Mouse (Mus musculus): Measurements from ENCODE around the gene Utf1.

The Utf1 gene

DNA sequence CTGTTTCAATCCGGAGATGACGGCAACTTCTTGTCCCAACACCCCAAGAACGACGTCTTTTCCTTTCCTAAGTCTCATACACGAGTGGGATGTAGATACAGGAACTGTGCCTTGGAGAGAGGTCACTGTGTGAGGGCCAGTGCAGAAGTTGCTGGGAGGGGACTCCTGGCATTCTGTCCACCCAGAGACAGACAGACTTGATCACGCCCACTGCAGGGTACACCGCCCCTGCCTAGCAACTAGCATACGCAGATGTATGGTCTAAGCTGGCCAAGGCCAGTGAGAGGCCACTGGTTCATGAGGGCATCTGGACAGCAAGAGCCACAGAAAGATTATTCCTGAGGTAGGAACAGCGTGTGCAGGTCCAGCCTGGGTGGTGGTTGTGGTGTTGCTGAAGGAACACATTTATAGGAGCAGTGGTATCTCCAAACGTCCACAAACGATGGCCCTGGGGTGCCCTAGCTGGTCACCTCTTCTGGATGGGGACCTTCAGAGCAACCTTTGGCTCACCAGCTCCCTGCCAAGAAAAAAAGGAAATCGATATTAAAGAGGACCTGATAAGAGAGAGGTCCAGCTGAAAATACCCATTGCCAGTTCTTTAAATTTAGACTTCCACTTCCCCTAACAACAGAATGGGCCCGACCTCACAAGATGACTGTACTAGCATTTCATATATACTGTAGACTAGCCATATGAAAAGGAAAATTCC is 35.6 kb downstream of the Utf1 start:
- POLR2A ChIA-PET, result interaction anchor here in 3 of 4 experiments (0.6 to 1.3 kb wide), 6 partner anchors 10 to 78 kb away, joined by 3 to 4 read pairs (median 3); partner anchors contain the start of genes Msx3 (in 1 of the 3) and Tubgcp2 (in 1 of the 3)

GRCm38 (mm10) chr7:139980778-139981177 is 37.2 kb downstream of the Utf1 start:
- ChIA-PET CTCF (interaction anchor here in 3 of 4 experiments (0.6 to 1.2 kb wide), 4 partner anchors 11 to 14 kb away, joined by 3 to 6 read pairs (median 3); no protein-coding TSS in a partner anchor), POLR2A (interaction anchor here in 2 of 4 experiments (0.6 to 0.8 kb wide), 3 partner anchors 11 to 66 kb away, joined by 3 to 9 read pairs (median 3); no protein-coding TSS in a partner anchor)

More for the DNA sequence above, 35.6 kb downstream of the Utf1 start:
- CTCF ChIA-PET, result interaction anchor here in 2 of 4 experiments (0.6 to 2.2 kb wide), 4 partner anchors 10 to 866 kb away, joined by 3 to 10 read pairs (median 6); partner anchors contain the start of gene Scgb1c1 (in 1 of the 2)

DNA sequence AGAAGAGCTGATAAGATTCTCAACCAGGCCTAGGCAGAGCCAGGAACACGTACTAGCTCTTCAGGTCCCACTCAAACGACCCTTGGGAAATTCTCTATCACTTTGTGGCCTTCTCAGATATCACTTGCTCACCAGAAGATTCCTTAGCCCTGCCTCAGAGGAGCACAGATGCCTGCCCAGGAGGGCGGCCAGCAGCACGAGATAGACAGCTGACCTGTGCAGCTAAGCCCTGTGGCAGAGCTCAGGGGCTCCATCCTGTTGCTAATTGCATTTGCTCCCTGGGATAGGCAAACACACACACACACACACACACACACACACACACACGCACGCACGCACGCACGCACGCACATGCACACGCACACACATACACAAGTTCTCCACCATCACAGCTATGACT is 38.5 kb downstream of the Utf1 start:
- ChIA-PET POLR2A (interaction anchor here in 3 of 4 experiments (0.6 to 1.4 kb wide), 4 partner anchors 9 to 36 kb away, joined by 3 to 7 read pairs (median 5); no protein-coding TSS in a partner anchor), CTCF (interaction anchor here in 3 of 4 experiments (0.8 to 1.4 kb wide), 5 partner anchors 10 to 14 kb away, joined by 3 to 5 read pairs (median 4); partner anchors contain the start of gene Adam8 (in 1 of the 3))

- POLR2A ChIA-PET, result interaction anchor here in 1 of 4 experiments (1.0 to 1.1 kb wide), 2 partner anchors 11 to 52 kb away, joined by 3 read pairs; partner anchors contain the start of genes Tubgcp2 and Zfp511
- CTCF ChIA-PET, result interaction anchor here in 3 of 4 experiments (0.6 to 3.1 kb wide), 5 partner anchors 10 to 46 kb away, joined by 3 to 13 read pairs (median 3); no protein-coding TSS in a partner anchor
Observed at GRCm38 (mm10) chr7:139984505-139984904, 40.9 kb downstream of the Utf1 start.

DNA sequence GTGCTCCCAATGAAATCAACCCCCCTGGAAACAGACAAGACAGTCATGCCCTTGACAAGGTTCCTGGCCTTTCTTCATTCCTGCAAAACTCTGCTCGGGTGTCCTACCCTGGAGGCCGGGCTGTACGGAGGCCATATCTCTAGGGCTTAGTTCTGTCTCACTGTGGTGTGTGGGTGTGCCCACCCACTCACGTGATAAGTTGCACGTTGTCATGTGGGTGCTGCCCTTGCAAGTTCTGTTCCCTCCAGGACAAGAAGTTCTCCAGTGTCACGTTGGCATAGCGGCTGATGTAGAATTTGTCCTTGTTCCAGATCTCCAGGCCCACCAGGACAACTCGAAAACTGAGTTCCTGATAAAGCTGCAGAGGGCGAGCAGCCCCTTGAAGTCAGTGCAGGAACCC is 44.7 kb downstream of the Utf1 start:
- ChIA-PET CTCF (interaction anchor here in 1 of 4 experiments (1.1 to 1.3 kb wide), 2 partner anchors 18 to 94 kb away, joined by 3 to 5 read pairs; partner anchors contain the start of gene Kndc1), POLR2A (interaction anchor here in 3 of 4 experiments (0.6 to 1.2 kb wide), 3 partner anchors 15 to 70 kb away, joined by 3 to 4 read pairs (median 3); no protein-coding TSS in a partner anchor)

DNA sequence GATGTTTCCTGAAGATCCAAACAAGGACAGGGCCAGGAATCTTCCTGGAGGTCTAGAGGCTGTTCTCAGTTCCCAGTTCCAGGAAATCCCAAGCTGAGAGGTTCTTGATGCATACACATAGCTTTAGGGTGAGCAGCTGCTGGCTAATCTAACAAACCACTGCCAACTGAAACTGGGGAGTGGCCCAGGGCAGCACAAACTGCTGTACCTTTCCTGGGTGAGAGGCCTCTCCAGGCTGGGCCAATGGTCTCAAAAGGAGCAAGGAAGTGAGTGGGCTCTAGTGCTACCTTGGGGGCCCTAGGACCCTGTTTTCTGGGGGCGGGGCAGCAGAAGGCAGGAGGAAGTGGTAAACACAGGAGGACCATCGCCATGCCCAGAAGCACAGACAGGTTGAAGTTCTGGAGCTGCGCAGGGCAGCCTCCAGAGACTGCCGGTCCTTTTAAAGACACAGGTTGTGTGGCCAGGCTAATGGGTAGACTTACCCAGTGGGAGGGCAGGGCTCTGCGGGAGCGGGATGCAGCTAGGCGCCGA is 47.3 kb downstream of the Utf1 start:
- ChIA-PET CTCF (interaction anchor here in 2 of 4 experiments (0.8 to 1.3 kb wide), 2 partner anchors 21 to 375 kb away, joined by 4 read pairs; no protein-coding TSS in a partner anchor), POLR2A (interaction anchor here in 3 of 4 experiments (0.5 to 3.1 kb wide), 7 partner anchors 9 to 619 kb away, joined by 3 to 12 read pairs (median 6); partner anchors contain the start of genes Tubgcp2 (in 1 of the 3) and Zfp511 (in 1 of the 3))

GRCm38 (mm10) chr7:139992406-139992805 is 48.8 kb downstream of the Utf1 start, which contains the start of gene Adam8:
TSS of gene Adam8 (minus strand) at chr7:139992562.
- ChIA-PET CTCF (interaction anchor here in 3 of 4 experiments (0.6 to 3.5 kb wide), 9 partner anchors 10 to 290 kb away, joined by 3 to 51 read pairs (median 3); no protein-coding TSS in a partner anchor), POLR2A (interaction anchor here (0.7 to 3.1 kb wide), 12 partner anchors 14 to 102 kb away, joined by 3 to 12 read pairs (median 4); partner anchors contain the start of genes 6430531B16Rik (in 3 of the 4), Tubgcp2 (in 1 of the 4) and Zfp511 (in 1 of the 4))

- ChIA-PET CTCF (interaction anchor here (0.5 to 3.5 kb wide), 14 partner anchors 9 to 353 kb away, joined by 3 to 51 read pairs (median 9); partner anchors contain the start of gene 6430531B16Rik (in 1 of the 4)), POLR2A (interaction anchor here in 3 of 4 experiments (0.9 to 3.1 kb wide), 12 partner anchors 8 to 804 kb away, joined by 3 to 12 read pairs (median 4); partner anchors contain the start of gene 6430531B16Rik (in 1 of the 3))
Observed at GRCm38 (mm10) chr7:139993532-139993931, 49.9 kb downstream of the Utf1 start.

DNA sequence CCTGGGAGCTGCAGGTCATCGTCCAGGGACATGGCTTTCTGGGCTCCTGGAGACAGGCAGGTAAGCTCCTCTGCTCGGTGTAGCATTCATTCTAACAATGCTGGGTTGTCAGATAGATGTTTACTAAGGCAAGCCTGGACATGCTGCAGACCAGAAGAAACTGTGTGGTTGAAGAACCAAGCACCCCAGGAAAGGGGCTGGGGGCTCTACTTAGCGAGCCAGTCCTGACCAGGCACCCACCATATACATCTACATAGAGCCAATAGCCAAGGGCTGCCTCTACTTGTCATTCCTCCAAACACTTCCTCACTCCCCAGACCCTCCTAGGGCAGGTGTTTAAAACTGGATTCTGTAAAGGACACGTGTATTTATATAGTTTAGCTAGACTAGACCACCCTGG is 50.6 kb downstream of the Utf1 start:
- POLR2A ChIA-PET, result interaction anchor here in 3 of 4 experiments (0.8 to 2.8 kb wide), 19 partner anchors 8 to 404 kb away, joined by 3 to 10 read pairs (median 3); partner anchors contain the start of genes 6430531B16Rik (in 2 of the 3), Tubgcp2 (in 1 of the 3) and Zfp511 (in 1 of the 3)
- CTCF ChIA-PET, result interaction anchor here (0.6 to 3.5 kb wide), 60 partner anchors 8 to 833 kb away, joined by 3 to 51 read pairs (median 5); partner anchors contain the start of genes Kndc1 (in 3 of the 4), 6430531B16Rik (in 1 of the 4), Adgra1 (in 1 of the 4) and Utf1 (in 1 of the 4)

DNA sequence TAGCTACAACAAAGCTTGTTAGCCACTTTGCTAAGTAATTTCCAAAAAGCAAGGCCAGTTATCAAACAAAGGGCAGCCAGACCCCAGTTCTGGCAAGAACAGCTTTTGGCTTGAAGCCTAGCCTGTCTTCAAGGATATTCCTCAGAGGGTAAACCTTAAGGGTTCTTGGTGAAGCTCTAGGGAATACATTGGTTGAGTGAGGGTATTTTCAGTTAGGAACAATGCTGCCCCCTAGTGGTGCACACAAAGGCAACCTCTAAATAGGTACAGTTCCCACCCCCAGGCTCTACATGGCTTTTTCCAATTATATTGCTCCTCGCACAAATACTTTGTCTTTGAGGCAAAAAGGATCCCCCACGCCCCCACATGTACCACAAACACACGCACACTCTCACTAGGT is 51.1 kb downstream of the Utf1 start:
- CTCF ChIA-PET, result interaction anchor here (0.6 to 3.5 kb wide), 63 partner anchors 9 to 832 kb away, joined by 3 to 51 read pairs (median 4); partner anchors contain the start of genes Kndc1 (in 3 of the 4), 6430531B16Rik (in 1 of the 4), Adgra1 (in 1 of the 4) and Utf1 (in 1 of the 4)
- POLR2A ChIA-PET, result interaction anchor here in 3 of 4 experiments (0.8 to 2.8 kb wide), 22 partner anchors 9 to 404 kb away, joined by 3 to 10 read pairs (median 3); partner anchors contain the start of genes 6430531B16Rik (in 2 of the 3), Tubgcp2 (in 1 of the 3) and Zfp511 (in 1 of the 3)
